Mouse (Mus musculus): ENCODE measurements at regions not wholly inside any gene's neighbourhood (a gene's known extent, or its start where the extent isn't known, plus 50 kb on each side); places are given as distances from the start of the nearest gene placed in this dataset.

- H3K4me1 ChIP-seq (ENCODE audit: control insufficient read depth, insufficient read depth, low read length), result peaks cover 4% of the 10 kb centered on the region; the same call in 1 of the 2 replicates
- no peak for TF ChIP-seq CTCF (IDR thresholded peaks at IDR 0.05; ENCODE audit: insufficient read depth, low read depth, low read length)
- no peak for TF ChIP-seq POLR2A (IDR thresholded peaks at IDR 0.05; ENCODE audit: insufficient read depth, low read depth, low read length)
- 93% methylated on average over 4 of the region's 4 CpGs for WGBS
- H3K4me3 ChIP-seq (ENCODE audit: insufficient read depth, low read depth, low read length), result no peak overlapping the region
- no peak overlapping the region for H3K27ac ChIP-seq (ENCODE audit: insufficient read depth, low read depth, low read length)
Measured at GRCm38 (mm10) chr3:38047445-38047844, 323.2 kb upstream of the Gm5148 start.

GRCm38 (mm10) chr3:38046611-38047010 is 322.3 kb upstream of the Gm5148 start:
- WGBS, result 78% methylated on average over 4 of the region's 4 CpGs
- Histone ChIP-seq H3K4me3 (ENCODE audit: insufficient read depth, low read depth, low read length) (no peak overlapping the region), H3K27ac (ENCODE audit: insufficient read depth, low read depth, low read length) (no peak overlapping the region), H3K4me1 (ENCODE audit: control insufficient read depth, insufficient read depth, low read length) (peaks cover 4% of the 10 kb centered on the region; the same call in 1 of the 2 replicates)
- TF ChIP-seq POLR2A (IDR thresholded peaks at IDR 0.05; ENCODE audit: insufficient read depth, low read depth, low read length) (no peak), CTCF (IDR thresholded peaks at IDR 0.05; ENCODE audit: insufficient read depth, low read depth, low read length) (no peak)

DNA sequence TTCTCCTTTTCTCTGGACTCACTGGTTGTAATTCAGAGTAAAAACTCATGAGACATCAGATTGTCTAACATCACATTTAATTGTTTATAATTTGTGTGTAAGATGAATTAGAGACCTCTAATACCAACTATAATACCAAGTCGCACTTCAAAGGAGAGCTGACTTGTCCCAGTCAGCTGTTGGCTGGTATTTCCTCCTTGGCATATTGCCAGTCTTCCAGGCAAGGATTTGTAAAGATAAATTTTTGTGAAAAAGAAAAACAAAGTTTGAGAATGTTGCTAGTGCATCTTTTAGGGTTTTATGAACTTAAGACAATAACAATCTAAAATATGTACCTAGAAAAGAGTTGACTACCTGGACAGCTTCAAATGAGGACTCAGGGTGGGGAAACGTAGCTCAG is 321.7 kb upstream of the Gm5148 start:
- WGBS, result 62% methylated on average over 2 of the region's 2 CpGs
- TF ChIP-seq CTCF (IDR thresholded peaks at IDR 0.05; ENCODE audit: insufficient read depth, low read depth, low read length) (no peak), POLR2A (IDR thresholded peaks at IDR 0.05; ENCODE audit: insufficient read depth, low read depth, low read length) (no peak)

DNA sequence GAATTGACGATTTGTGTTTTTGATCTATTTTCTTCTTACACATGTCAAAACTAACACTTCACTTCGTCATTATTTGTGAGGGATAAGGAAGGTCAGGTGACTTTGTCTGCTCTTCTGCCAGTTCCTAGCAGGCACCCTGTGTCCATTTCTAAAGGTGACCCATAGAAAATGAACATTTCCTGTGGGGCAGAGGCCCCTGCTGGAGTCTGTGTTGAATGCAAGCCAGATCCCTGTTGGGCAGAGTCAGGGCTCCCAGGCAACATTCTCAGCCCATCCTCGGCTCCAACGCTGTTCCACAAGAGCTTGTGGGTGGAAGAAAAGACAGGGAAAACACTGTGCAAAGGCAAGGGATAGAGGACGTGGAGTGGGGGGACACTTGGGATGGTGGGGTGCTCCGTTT is 321.2 kb upstream of the Gm5148 start:
- WGBS, result 24% methylated on average over 6 of the region's 6 CpGs
- TF ChIP-seq POLR2A (IDR thresholded peaks at IDR 0.05; ENCODE audit: insufficient read depth, low read depth, low read length) (no peak), CTCF (IDR thresholded peaks at IDR 0.05; ENCODE audit: insufficient read depth, low read depth, low read length) (no peak)
- Histone ChIP-seq H3K4me3 (ENCODE audit: insufficient read depth, low read depth, low read length) (no peak overlapping the region), H3K4me1 (ENCODE audit: control insufficient read depth, insufficient read depth, low read length) (peaks cover 4% of the 10 kb centered on the region; the same call in 1 of the 2 replicates), H3K27ac (ENCODE audit: insufficient read depth, low read depth, low read length) (no peak overlapping the region)

More for the DNA sequence above, 321.7 kb upstream of the Gm5148 start:
- H3K27ac ChIP-seq (ENCODE audit: insufficient read depth, low read depth, low read length), result no peak overlapping the region
- H3K4me3 ChIP-seq (ENCODE audit: insufficient read depth, low read depth, low read length), result no peak overlapping the region
- peaks cover 4% of the 10 kb centered on the region; the same call in 1 of the 2 replicates for H3K4me1 ChIP-seq (ENCODE audit: control insufficient read depth, insufficient read depth, low read length)

DNA sequence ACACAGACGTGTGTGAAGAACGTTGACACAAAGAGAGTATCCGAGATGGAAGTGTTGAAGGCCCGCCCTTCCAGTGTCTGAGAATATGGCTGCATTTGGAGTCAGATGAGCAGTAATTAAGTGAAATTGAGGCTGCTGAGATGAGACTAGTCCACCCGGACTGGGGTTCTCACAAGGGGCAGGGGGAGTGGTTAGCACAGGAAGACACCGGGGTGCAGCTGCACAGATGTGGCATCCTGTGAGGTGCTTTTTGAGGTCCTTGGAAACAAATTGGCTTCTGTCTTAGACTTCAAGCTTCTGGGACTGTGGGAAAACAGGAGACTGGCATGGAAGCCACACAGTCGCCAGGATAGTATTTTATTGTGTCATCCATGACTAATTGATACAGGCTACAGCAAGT is 320.0 kb upstream of the Gm5148 start:
- H3K4me1 ChIP-seq (ENCODE audit: control insufficient read depth, insufficient read depth, low read length), result peaks cover 4% of the 10 kb centered on the region; the same call in 1 of the 2 replicates
- TF ChIP-seq CTCF (IDR thresholded peaks at IDR 0.05; ENCODE audit: insufficient read depth, low read depth, low read length) (no peak), POLR2A (IDR thresholded peaks at IDR 0.05; ENCODE audit: insufficient read depth, low read depth, low read length) (no peak)
- 84% methylated on average over 7 of the region's 7 CpGs for WGBS
- no peak overlapping the region for H3K27ac ChIP-seq (ENCODE audit: insufficient read depth, low read depth, low read length)
- no peak overlapping the region for H3K4me3 ChIP-seq (ENCODE audit: insufficient read depth, low read depth, low read length)

DNA sequence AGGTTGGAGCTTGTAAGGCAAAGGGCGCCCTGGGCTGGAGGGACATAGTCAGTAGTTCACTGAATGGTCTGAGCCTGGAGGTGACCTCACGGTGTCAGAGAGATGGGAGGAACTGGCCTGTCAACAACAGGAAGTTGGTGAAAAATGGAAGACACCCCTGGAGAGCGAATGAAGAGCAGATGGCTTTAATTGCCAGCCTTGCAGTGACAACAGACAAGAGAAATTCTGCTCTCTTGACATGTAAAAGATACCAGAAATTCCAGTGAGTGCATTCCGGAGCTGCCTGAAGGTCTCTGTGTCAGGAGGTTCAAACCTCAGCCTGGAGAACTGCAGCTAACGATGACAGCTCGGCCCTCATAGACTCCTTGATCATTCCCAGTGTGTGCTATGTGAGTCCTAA is 318.3 kb upstream of the Gm5148 start:
- no peak for TF ChIP-seq CTCF (IDR thresholded peaks at IDR 0.05; ENCODE audit: insufficient read depth, low read depth, low read length)
- no peak for TF ChIP-seq POLR2A (IDR thresholded peaks at IDR 0.05; ENCODE audit: insufficient read depth, low read depth, low read length)
- Histone ChIP-seq H3K4me1 (ENCODE audit: control insufficient read depth, insufficient read depth, low read length) (peaks cover 4% of the 10 kb centered on the region; the same call in 1 of the 2 replicates), H3K4me3 (ENCODE audit: insufficient read depth, low read depth, low read length) (no peak overlapping the region), H3K27ac (ENCODE audit: insufficient read depth, low read depth, low read length) (no peak overlapping the region)
- WGBS, result 92% methylated on average over 6 of the region's 6 CpGs

DNA sequence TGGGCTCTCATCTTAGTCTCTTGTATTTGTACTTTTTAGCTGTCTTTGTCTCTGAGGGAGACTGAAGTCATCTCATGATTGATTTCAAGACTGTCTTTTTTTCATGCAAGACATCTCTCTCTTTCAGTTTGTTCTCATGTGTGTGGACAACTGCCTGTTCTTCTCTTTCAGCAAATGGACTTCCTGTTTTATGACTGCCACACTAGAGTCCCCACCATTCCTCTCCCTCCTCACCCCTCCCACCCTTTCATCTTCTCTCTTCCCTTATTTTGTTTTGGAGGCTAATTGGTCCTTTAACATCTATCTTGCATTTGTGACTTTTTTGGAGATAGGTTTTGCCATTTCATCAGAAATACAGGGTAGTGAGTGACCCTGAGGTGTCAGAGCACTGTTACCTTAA is 311.8 kb upstream of the Gm5148 start:
- H3K4me3 ChIP-seq (ENCODE audit: insufficient read depth, low read depth, low read length), result no peak overlapping the region
- H3K27ac ChIP-seq (ENCODE audit: insufficient read depth, low read depth, low read length), result no peak overlapping the region
- no peak for TF ChIP-seq CTCF (IDR thresholded peaks at IDR 0.05; ENCODE audit: insufficient read depth, low read depth, low read length)
- no peak for TF ChIP-seq POLR2A (IDR thresholded peaks at IDR 0.05; ENCODE audit: insufficient read depth, low read depth, low read length)
- H3K4me1 ChIP-seq (ENCODE audit: control insufficient read depth, insufficient read depth, low read length), result no peaks in the 10 kb centered on the region

GRCm38 (mm10) chr3:38034138-38034537 is 309.8 kb upstream of the Gm5148 start:
- Histone ChIP-seq H3K4me3 (ENCODE audit: insufficient read depth, low read depth, low read length) (no peak overlapping the region), H3K27ac (ENCODE audit: insufficient read depth, low read depth, low read length) (no peak overlapping the region), H3K4me1 (ENCODE audit: control insufficient read depth, insufficient read depth, low read length) (no peaks in the 10 kb centered on the region)
- TF ChIP-seq POLR2A (IDR thresholded peaks at IDR 0.05; ENCODE audit: insufficient read depth, low read depth, low read length) (no peak), CTCF (IDR thresholded peaks at IDR 0.05; ENCODE audit: insufficient read depth, low read depth, low read length) (no peak)
- 83% methylated on average over 3 of the region's 3 CpGs for WGBS

DNA sequence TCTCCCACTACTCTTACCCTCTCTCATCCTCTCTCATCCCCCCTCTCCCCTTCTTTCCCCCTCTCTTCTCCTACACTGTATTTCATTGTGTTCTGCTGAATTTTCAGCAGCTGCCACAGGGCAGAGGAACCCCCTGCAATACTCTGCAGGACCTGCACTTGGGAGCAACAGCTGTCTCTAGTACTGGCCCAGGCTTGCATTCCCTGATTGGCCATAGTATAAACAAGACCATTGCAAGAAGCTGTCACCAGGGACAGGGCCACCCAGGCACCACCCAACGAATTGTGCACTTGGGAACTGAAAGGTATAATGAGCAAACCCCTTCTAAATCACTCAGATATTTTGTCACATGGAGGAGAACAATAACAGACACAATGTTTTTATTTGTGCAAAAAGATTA is 290.5 kb upstream of the Gm5148 start:
- H3K4me1 ChIP-seq (ENCODE audit: control insufficient read depth, insufficient read depth, low read length), result 0 out of 2 replicates have a peak, but pooled peaks cover 4% of the 10 kb centered on the region
- 68% methylated on average over 1 of the region's 1 CpGs for WGBS
- no peak overlapping the region for H3K4me3 ChIP-seq (ENCODE audit: insufficient read depth, low read depth, low read length)
- no peak overlapping the region for H3K27ac ChIP-seq (ENCODE audit: insufficient read depth, low read depth, low read length)
- TF ChIP-seq CTCF (IDR thresholded peaks at IDR 0.05; ENCODE audit: insufficient read depth, low read depth, low read length) (no peak), POLR2A (IDR thresholded peaks at IDR 0.05; ENCODE audit: insufficient read depth, low read depth, low read length) (no peak)

GRCm38 (mm10) chr3:38009168-38009567 is 284.9 kb upstream of the Gm5148 start:
- TF ChIP-seq POLR2A (IDR thresholded peaks at IDR 0.05; ENCODE audit: insufficient read depth, low read depth, low read length) (no peak), CTCF (IDR thresholded peaks at IDR 0.05; ENCODE audit: insufficient read depth, low read depth, low read length) (no peak)
- Histone ChIP-seq H3K27ac (ENCODE audit: insufficient read depth, low read depth, low read length) (no peak overlapping the region), H3K4me3 (ENCODE audit: insufficient read depth, low read depth, low read length) (no peak overlapping the region), H3K4me1 (ENCODE audit: control insufficient read depth, insufficient read depth, low read length) (no peaks in the 10 kb centered on the region)
- WGBS, result 78% methylated on average over 4 of the region's 4 CpGs
